Mouse (Mus musculus): ENCODE data around the gene Spdye4a.

- TF ChIP-seq CTCF (IDR thresholded peaks at IDR 0.05; ENCODE audit: low read depth, low read length), result no peak
- TF ChIP-seq POLR2A (IDR thresholded peaks at IDR 0.05; ENCODE audit: extremely low read depth, insufficient read depth, low read length), result no peak
Observed at GRCm38 (mm10) chr5:143213832-143214231, 12.9 kb downstream of the Spdye4a start.

All from liver, adult 2 months (tissue).